Mouse (Mus musculus) frontal cortex, adult 2 months (tissue): ENCODE measurements around the gene Top2b. TPM values are rescaled to one million over a fixed set of nuclear protein-coding genes. Genes with fewer than 3 reads are reported as not detected.

Experiments used
- polyA plus RNA-seq: library from polyadenylated mRNA; depleted of rRNA; stranded (reverse); fragments of >200 nt; gene quantifications from 2 replicates; pipeline ENCODE4 v1.2.3, GENCODE M21; 2012; rRNA removed

Top2b gene
- polyA plus RNA-seq, 1 experiment = 58.2 TPM

Other genes starting within 250 kb of the Top2b start
- gene Ngly1, start 115.9 kb upstream of the Top2b start, polyA plus RNA-seq = 16.6 and 16.7 TPM in 2 replicates
- gene Oxsm, start 115.4 kb upstream of the Top2b start, polyA plus RNA-seq = 5.5 and 5.6 TPM in 2 replicates